Mouse (Mus musculus) midbrain, postnatal 0 days (tissue): ENCODE data around the gene Hist1h2bc. TPM values are rescaled to one million over a fixed set of nuclear protein-coding genes. Genes with fewer than 3 reads are reported as not detected.

Experiments
- ATAC-seq: fragments of 200-750 bp; cut with Nextera tagmentation; 2 replicates; pipeline ENCODE4 v1.8.0; 2017; ENCODE audit warnings: moderate number of reproducible peaks, mild to moderate bottlenecking, moderate TSS enrichment, moderate library complexity; ENCODE audit not compliant: low FRiP score
- DNase-seq: peaks from one replicate; pipeline ENCODE4 v3.0.0-alpha.2; 2015; ENCODE audit warnings: low spot score
- H3K27ac ChIP-seq: fragments of 300-500 bp; sonication (generic); 2 replicates; pipeline ENCODE4 v1.5.1; 2014; ENCODE audit warnings: low read depth, mild to moderate bottlenecking, low read length, mixed read lengths
- H3K27me3 ChIP-seq: fragments of 300-500 bp; sonication (generic); 2 replicates; pipeline ENCODE4 v1.6.1; 2014; ENCODE audit warnings: low read length, control low read depth, mixed read lengths; ENCODE audit not compliant: insufficient read depth
- H3K36me3 ChIP-seq: fragments of 300-500 bp; sonication (generic); 2 replicates; pipeline ENCODE4 v1.6.1; 2014; ENCODE audit warnings: low read length, control low read depth, mixed read lengths; ENCODE audit not compliant: insufficient read depth
- H3K4me1 ChIP-seq: fragments of 300-500 bp; sonication (generic); 2 replicates; pipeline ENCODE4 v1.6.1; 2014; ENCODE audit warnings: mild to moderate bottlenecking, control low read depth, antibody characterized with exemption, low read length, mixed read lengths; ENCODE audit not compliant: insufficient read depth
- H3K4me2 ChIP-seq: fragments of 300-500 bp; sonication (generic); 2 replicates; pipeline ENCODE4 v1.6.1; 2014; ENCODE audit warnings: low read depth, mild to moderate bottlenecking, low read length, mixed read lengths; ENCODE audit not compliant: poor library complexity, severe bottlenecking
- H3K4me3 ChIP-seq: fragments of 300-500 bp; sonication (generic); 2 replicates; pipeline ENCODE4 v1.5.1; 2014; ENCODE audit warnings: low read depth, mild to moderate bottlenecking, low read length, moderate library complexity
- H3K9ac ChIP-seq: fragments of 300-500 bp; sonication (generic); replicated peaks from 2 replicates; pipeline ENCODE4 v1.6.1; 2014; ENCODE audit warnings: mild to moderate bottlenecking, low read length, moderate library complexity, mixed read lengths; ENCODE audit not compliant: poor library complexity, severe bottlenecking
- H3K9me3 ChIP-seq: fragments of 300-500 bp; sonication (generic); 2 replicates; pipeline ENCODE4 v1.6.1; 2016; ENCODE audit warnings: low read length, control low read depth
- CTCF ChIP-seq: IDR thresholded peaks from 2 replicates; pipeline ENCODE4 v1.5.1; 2016; ENCODE audit warnings: antibody characterized with exemption, mild to moderate bottlenecking
- WGBS: fragments of 180-500 bp; shearing (Covaris S2); extraction: QIAGEN DNeasy Blood & Tissue Kit; methylation state at CpG from one replicate; pipeline ENCODE4 v1.1.7; 2014; 5-methylcytosine and 5-hydroxymethylcytosine counted together
- polyA plus RNA-seq: library from polyadenylated mRNA; unstranded; fragments of >200 nt; fragmentation: Nextera tagmentation; extraction: Ambion mirVana; gene quantifications from 2 replicates; pipeline ENCODE4 v1.2.1, GENCODE M21; 2015
- total RNA-seq: library from RNA; depleted of rRNA; stranded (reverse); fragments of >200 nt; gene quantifications from 2 replicates; pipeline ENCODE4 v1.2.3, GENCODE M21; 2014

Gene Hist1h2bc
- total and polyA plus RNA-seq, 2 experiments from 2014 or later, result 23.7 to 125 TPM

GRCm38 (mm10) chr13:23687907-23688306, 3.9 kb downstream of the Hist1h2bc start:
- no peak overlapping the region for H3K27ac ChIP-seq
- 93% methylated on average over 7 of the region's 7 CpGs for WGBS
- peaks cover 8% of the 10 kb centered on the region; the same call in 1 of the 2 replicates for H3K4me1 ChIP-seq
- no peak overlapping the region for H3K4me3 ChIP-seq
- DNase-seq (no peak), ATAC-seq (no peak)
- no peak overlapping the region for H3K4me2 ChIP-seq
- no peak for TF ChIP-seq CTCF
- H3K36me3 ChIP-seq, result no peaks in the 10 kb centered on the region
- H3K27me3 ChIP-seq, result no peaks in the 10 kb centered on the region
- no peak overlapping the region for H3K9ac ChIP-seq
- no peaks in the 10 kb centered on the region for H3K9me3 ChIP-seq

- no peaks in the 10 kb centered on the region for H3K36me3 ChIP-seq
- no peak overlapping the region for H3K4me2 ChIP-seq
- ATAC-seq (no peak), DNase-seq (no peak)
- no peak overlapping the region for H3K9ac ChIP-seq
- H3K4me3 ChIP-seq, result no peak overlapping the region
- no peaks in the 10 kb centered on the region for H3K9me3 ChIP-seq
- no peak for TF ChIP-seq CTCF
- H3K27me3 ChIP-seq, result no peaks in the 10 kb centered on the region
- H3K4me1 ChIP-seq, result peaks cover 5% of the 10 kb centered on the region; the same call in 1 of the 2 replicates
- H3K27ac ChIP-seq, result no peak overlapping the region
- 96% methylated on average over 2 of the region's 2 CpGs for WGBS
These were observed 5.0 kb downstream of the Hist1h2bc start for GRCm38 (mm10) chr13:23688956-23689355.

GRCm38 (mm10) chr13:23689459-23689858, 5.5 kb downstream of the Hist1h2bc start:
- no peak overlapping the region for H3K27ac ChIP-seq
- H3K4me3 ChIP-seq, result no peak overlapping the region
- no peaks in the 10 kb centered on the region for H3K9me3 ChIP-seq
- H3K36me3 ChIP-seq, result no peaks in the 10 kb centered on the region
- peaks cover 5% of the 10 kb centered on the region; the same call in 1 of the 2 replicates for H3K4me1 ChIP-seq
- no peak for TF ChIP-seq CTCF
- H3K27me3 ChIP-seq, result no peaks in the 10 kb centered on the region
- H3K4me2 ChIP-seq, result no peak overlapping the region
- no peak overlapping the region for H3K9ac ChIP-seq
- DNase-seq (no peak), ATAC-seq (no peak)
- WGBS, result 86% methylated on average over 2 of the region's 2 CpGs

GRCm38 (mm10) chr13:23693856-23694440, 9.9 kb downstream of the Hist1h2bc start:
- no peak for TF ChIP-seq CTCF
- Histone ChIP-seq H3K9ac (no peak overlapping the region), H3K27me3 (no peaks in the 10 kb centered on the region), H3K4me1 (no peaks in the 10 kb centered on the region), H3K4me2 (no peak overlapping the region), H3K9me3 (no peaks in the 10 kb centered on the region), H3K4me3 (no peak overlapping the region), H3K36me3 (no peaks in the 10 kb centered on the region), H3K27ac (no peak overlapping the region)
- ATAC-seq, result no peak
- WGBS, result 83% methylated on average over 6 of the region's 6 CpGs
- DNase-seq, result no peak

- Histone ChIP-seq H3K36me3 (no peaks in the 10 kb centered on the region), H3K9me3 (no peaks in the 10 kb centered on the region), H3K4me3 (no peak overlapping the region), H3K4me2 (no peak overlapping the region), H3K27ac (no peak overlapping the region), H3K4me1 (no peaks in the 10 kb centered on the region), H3K27me3 (no peaks in the 10 kb centered on the region), H3K9ac (no peak overlapping the region)
- no peak for DNase-seq
- TF ChIP-seq CTCF, result no peak
- ATAC-seq, result no peak
- 96% methylated on average over 9 of the region's 9 CpGs for WGBS
These were observed 11.0 kb downstream of the Hist1h2bc start for GRCm38 (mm10) chr13:23694956-23695355.

GRCm38 (mm10) chr13:23695514-23695913, 11.5 kb downstream of the Hist1h2bc start, which contains the start of gene Hist1h1t:
TSS of gene Hist1h1t (plus strand) at chr13:23695814.
- Histone ChIP-seq H3K4me3 (no peak within 1 kb of the TSS), H3K4me2 (no peak within 1 kb of the TSS), H3K4me1 (no peaks in the 10 kb centered on the region), H3K9me3 (no peaks in the 10 kb centered on the region), H3K9ac (no peak within 1 kb of the TSS), H3K27ac (no peak within 1 kb of the TSS), H3K27me3 (no peaks in the 10 kb centered on the region), H3K36me3 (no peaks in the 10 kb centered on the region)
- ATAC-seq (no peak), DNase-seq (no peak)
- WGBS, result 56% methylated on average over 12 of the region's 13 CpGs
- no peak for TF ChIP-seq CTCF
